Comparison of ENCODE assay signal across 23 mouse cellular contexts in genomic region chr11:83913824-83914311, GRCm38 (mm10). TPM values are rescaled to one million over a fixed set of nuclear protein-coding genes. Genes with fewer than 3 reads are reported as not detected.
DNase-seq lines count a peak whose midpoint lies in the region; ATAC-seq and TF ChIP-seq lines count a peak whose summit lies in the region.
"Had no signal": no experiment of that assay in that cellular context is flagged by ENCODE, and none has a peak within 500 bp of the region (broad histone marks: within the 10 kb centered on the region; RNA-seq: fewer than 3 reads in every experiment).

No protein-coding gene starts in this region.

- no peak for TF ChIP-seq POLR2A in small intestine, adult 2 months (IDR thresholded peaks at IDR 0.05; ENCODE audit: low read depth, low read length)

- H3K4me2 ChIP-seq in kidney, postnatal 0 days (ENCODE audit: low read length) = no peak overlapping the region
- no peak overlapping the region; the same call in 1 of the 2 replicates for H3K4me2 ChIP-seq in intestine, embryonic 16.5 days (ENCODE audit: low read depth, low read length)
- H3K4me2 ChIP-seq: heart, embryonic 11.5 days; liver, embryonic 13.5 days; midbrain, embryonic 13.5 days; neural tube, embryonic 13.5 days had no signal

- no peaks in the 10 kb centered on the region for H3K9me3 ChIP-seq in kidney, postnatal 0 days (replicated peaks; ENCODE audit: low read length)
- no peaks in the 10 kb centered on the region for H3K9me3 ChIP-seq in intestine, embryonic 16.5 days (ENCODE audit: control insufficient read depth, low read length)
- H3K9me3 ChIP-seq: liver, embryonic 13.5 days; midbrain, embryonic 13.5 days; neural tube, embryonic 13.5 days had no signal

- no peak overlapping the region for H3K4me3 ChIP-seq in kidney, postnatal 0 days (replicated peaks; ENCODE audit: low read depth, low read length)
- H3K4me3 ChIP-seq in intestine, embryonic 16.5 days (ENCODE audit: low read length) = no peak overlapping the region
- no peak overlapping the region for H3K4me3 ChIP-seq in small intestine, adult 2 months (ENCODE audit: low read depth, low read length)
- H3K4me3 ChIP-seq: layer of hippocampus, adult 2 months; liver, embryonic 13.5 days; midbrain, embryonic 13.5 days; neural tube, embryonic 13.5 days had no signal

- peak overlapping the region; percentile 19; the same call in 1 of the 2 replicates for H3K27ac ChIP-seq in kidney, postnatal 0 days
- H3K27ac ChIP-seq in intestine, embryonic 16.5 days (ENCODE audit: low read length) = peak overlapping the region; percentile 71
- peak overlapping the region; percentile 24; the same call in 1 of the 2 replicates for H3K27ac ChIP-seq in small intestine, adult 2 months (ENCODE audit: insufficient read depth, low read depth, low read length)
- H3K27ac ChIP-seq: layer of hippocampus, adult 2 months; liver, embryonic 13.5 days; midbrain, embryonic 13.5 days; neural tube, embryonic 13.5 days had no signal

- no peaks in the 10 kb centered on the region for H3K36me3 ChIP-seq in kidney, postnatal 0 days (ENCODE audit: insufficient read depth, low read length)
- no peaks in the 10 kb centered on the region for H3K36me3 ChIP-seq in intestine, embryonic 16.5 days (ENCODE audit: control insufficient read depth, insufficient read depth, low read length)
- H3K36me3 ChIP-seq in small intestine, adult 2 months (ENCODE audit: control insufficient read depth, insufficient read depth, low read length) = no peaks in the 10 kb centered on the region
- H3K36me3 ChIP-seq: liver, embryonic 13.5 days; midbrain, embryonic 13.5 days; neural tube, embryonic 13.5 days had no signal

- DNase-seq in kidney, postnatal 0 days (ENCODE audit: low spot score) = peak; percentile 52
- DNase-seq in kidney, postnatal 25 days = no peak
- DNase-seq in lung, postnatal 25 days (ENCODE audit: low spot score) = peak; percentile 28
- DNase-seq in lung, postnatal 10 days = no peak
- DNase-seq in adrenal gland, postnatal 14 days = no peak
- no peak for DNase-seq in adrenal gland, adult 18-20 months (ENCODE audit: low spot score in 2 of 2)
- DNase-seq: adrenal gland, postnatal 10 days; cerebellum, adult 11 months; cerebellum, postnatal 14 days; embryo, embryonic 11 days; forebrain, postnatal 0 days; heart, postnatal 10 days; layer of hippocampus, postnatal 36 days; left cerebral cortex, postnatal 4 days; liver, embryonic 13.5 days; right cerebral cortex, adult 18-20 months; thymus, postnatal 14 days had no signal

- no peak overlapping the region for H3K9ac ChIP-seq in kidney, postnatal 0 days (ENCODE audit: low read depth, low read length)
- no peak overlapping the region; the same call in 1 of the 2 replicates for H3K9ac ChIP-seq in intestine, embryonic 16.5 days (ENCODE audit: low read depth, low read length)
- H3K9ac ChIP-seq: forebrain, postnatal 0 days; liver, embryonic 13.5 days; midbrain, embryonic 13.5 days; neural tube, embryonic 13.5 days had no signal

- peak; percentile 67; the same call in 1 of the 2 replicates for ATAC-seq in kidney, postnatal 0 days (replicated peaks; ENCODE audit: low FRiP score, low read depth)
- peak; percentile 87 for ATAC-seq in intestine, embryonic 16.5 days
- ATAC-seq: forebrain, postnatal 0 days; midbrain, embryonic 13.5 days had no signal

- WGBS in kidney, postnatal 0 days = 14% methylated on average over 8 of the region's 8 CpGs
- 22% methylated on average over 8 of the region's 8 CpGs for WGBS in intestine, embryonic 16.5 days
- WGBS in small intestine, adult 2 months = 9% methylated on average over 8 of the region's 8 CpGs

- H3K4me1 ChIP-seq in kidney, postnatal 0 days (replicated peaks; ENCODE audit: insufficient read depth, low read length) = no peaks in the 10 kb centered on the region; the same call in 1 of the 2 replicates
- H3K4me1 ChIP-seq in intestine, embryonic 16.5 days (ENCODE audit: control insufficient read depth, insufficient read depth, low read length) = peaks cover 18% of the 10 kb centered on the region
- H3K4me1 ChIP-seq in small intestine, adult 2 months (ENCODE audit: control insufficient read depth, insufficient read depth, insufficient read length, low read length) = peaks cover 15% of the 10 kb centered on the region
- H3K4me1 ChIP-seq: midbrain, embryonic 13.5 days; neural tube, embryonic 13.5 days had no signal

- H3K27me3 ChIP-seq in kidney, postnatal 0 days (ENCODE audit: insufficient read depth, low read length) = no peaks in the 10 kb centered on the region
- no peaks in the 10 kb centered on the region for H3K27me3 ChIP-seq in intestine, embryonic 16.5 days (replicated peaks; ENCODE audit: control insufficient read depth, insufficient read depth, low read length)
- H3K27me3 ChIP-seq in small intestine, adult 2 months (ENCODE audit: control insufficient read depth, insufficient read depth, low read length) = no peaks in the 10 kb centered on the region
- H3K27me3 ChIP-seq: liver, embryonic 13.5 days; midbrain, embryonic 13.5 days; neural tube, embryonic 13.5 days had no signal

- TF ChIP-seq CTCF in kidney, postnatal 0 days (IDR thresholded peaks at IDR 0.05; ENCODE audit: low read depth) = no peak
- TF ChIP-seq CTCF in small intestine, adult 2 months (IDR thresholded peaks at IDR 0.05; ENCODE audit: extremely low read depth, insufficient read length, insufficient replicate concordance, low read depth, low read length) = no peak

RNA-seq across cellular contexts. Expression of gene Ddx52, which starts 28.0 kb away (rescaled TPM):
- polyA plus RNA-seq in kidney, postnatal 0 days (2015; fragmentation: Nextera tagmentation; extraction: Ambion mirVana) = 32.5 and 34.8 TPM in 2 replicates
- polyA plus RNA-seq in intestine, embryonic 16.5 days (2015; fragmentation: Nextera tagmentation; extraction: Ambion mirVana) = 23.8 and 24.0 TPM in 2 replicates
- 0.30 and 0.95 TPM in 2 replicates for polyA plus RNA-seq in small intestine, adult 2 months (2012; rRNA removed)
- 18.7 and 19.7 TPM in 2 replicates for total RNA-seq in adrenal gland, postnatal 14 days (2021)
- 10 to 100 TPM; 19.8 TPM for total RNA-seq in adrenal gland, adult 18-20 months (2021)

RNA-seq across cellular contexts. Expression of gene Synrg, which starts 50.4 kb away (rescaled TPM):
- polyA plus RNA-seq in kidney, postnatal 0 days (2015; fragmentation: Nextera tagmentation; extraction: Ambion mirVana) = 6.9 and 7.3 TPM in 2 replicates
- 6.6 and 8.0 TPM in 2 replicates for polyA plus RNA-seq in intestine, embryonic 16.5 days (2015; fragmentation: Nextera tagmentation; extraction: Ambion mirVana)
- polyA plus RNA-seq in small intestine, adult 2 months (2012; rRNA removed) = 6.7 and 10.3 TPM in 2 replicates
- 38.6 and 45.5 TPM in 2 replicates for total RNA-seq in adrenal gland, postnatal 14 days (2021)
- 10 to 100 TPM; 43.0 to 49.4 TPM for total RNA-seq in adrenal gland, adult 18-20 months (2021)

Comparison
In these comparisons a context has a peak if more than half of its experiments do, and no peak if none do; other contexts are left out.
1. DNase-seq: peak in kidney, postnatal 0 days (single experiment) and lung, postnatal 25 days (single experiment); none in kidney, postnatal 25 days (0 of 2), lung, postnatal 10 days (single experiment), adrenal gland, postnatal 14 days (single experiment) and adrenal gland, adult 18-20 months (0 of 2).
2. H3K27ac ChIP-seq: peak in every context shown above with its lines; median percentile 71 in intestine, embryonic 16.5 days; 24 in small intestine, adult 2 months; 19 in kidney, postnatal 0 days.
3. RNA of gene Ddx52, which starts 28.0 kb away (polyA plus RNA-seq): 32.5 to 34.8 TPM in kidney, postnatal 0 days and 23.8 to 24.0 TPM in intestine, embryonic 16.5 days; 0.30 to 0.95 TPM in small intestine, adult 2 months; every median in the first group is over 10 times any median in the second.